Mouse (Mus musculus): ENCODE results near the gene Sox30.

DNA sequence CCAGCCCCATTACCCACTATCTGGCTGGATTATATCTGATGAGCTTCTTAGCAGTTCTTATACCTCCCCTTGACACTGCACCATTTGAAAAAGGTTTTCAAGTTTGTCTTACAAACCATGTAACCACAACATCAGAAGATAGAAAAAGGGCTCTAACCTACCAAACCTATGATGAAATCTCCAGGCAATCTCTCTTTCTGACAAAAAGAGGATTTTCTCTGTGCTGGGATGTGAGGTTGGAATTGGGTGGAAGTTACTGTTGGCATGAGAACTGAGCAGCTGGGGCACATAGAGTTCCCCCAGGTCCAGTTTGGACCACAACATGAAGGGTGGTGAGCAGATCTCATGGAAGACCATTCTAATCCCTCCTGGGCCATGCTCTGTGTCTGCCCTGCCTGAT lies 41.7 kb downstream of the Sox30 start:
- TF ChIP-seq POLR2A (IDR thresholded peaks at IDR 0.05; ENCODE audit: borderline replicate concordance, control insufficient read depth, low read depth, low read length): no peak
- no peak for TF ChIP-seq CTCF (IDR thresholded peaks at IDR 0.05; ENCODE audit: control insufficient read depth, insufficient read depth, low read length)
